Mouse (Mus musculus) B cell, adult (primary cell): ENCODE measurements around the gene Trappc1. TPM values are rescaled to one million over a fixed set of nuclear protein-coding genes. Genes with fewer than 3 reads are reported as not detected.

Experiments
- total RNA-seq: library from RNA; stranded (reverse); gene quantifications from 4 replicates; pipeline ENCODE4 v1.2.4, GENCODE M21; 2023; ENCODE audit not compliant: inconsistent age

Trappc1 gene
- total RNA-seq: 32.4 to 43.0 TPM (median 40.9 TPM) in 4 replicates

DNA sequence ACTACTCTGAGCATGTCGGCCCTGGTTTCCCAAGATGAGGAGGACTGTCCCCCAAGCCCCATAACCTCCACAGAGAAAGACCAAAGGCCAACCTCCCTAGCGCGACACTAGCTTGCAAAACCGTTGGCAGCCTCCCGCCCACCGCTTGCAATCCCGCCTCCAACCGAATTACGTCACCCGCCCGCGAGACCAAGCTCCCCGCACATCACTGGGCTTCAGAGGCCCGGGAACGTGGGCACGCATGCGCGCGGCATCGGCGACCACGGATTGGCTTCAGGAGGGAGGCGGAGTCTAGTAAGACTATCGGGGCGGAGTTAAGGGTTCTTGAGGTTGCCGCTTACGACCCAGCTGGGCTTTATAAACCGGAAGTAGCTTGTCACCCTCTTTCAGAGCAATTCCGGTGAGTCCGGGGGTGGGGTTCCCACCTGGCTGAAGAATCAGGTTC is at the start of gene Trappc1, which contains the start of gene Cntrob:
TSS of gene Trappc1 (plus strand) at position 314 of the 445 bp plus-strand sequence.
TSS of gene Cntrob (minus strand) at position 109 of the 445 bp plus-strand sequence.

GRCm38 (mm10) chr11:69325628-69326407 is 2.0 kb downstream of the Trappc1 start, which contains the start of gene Kcnab3:
Gene Kcnab3 (plus strand): TSS chr11:69326258.

DNA sequence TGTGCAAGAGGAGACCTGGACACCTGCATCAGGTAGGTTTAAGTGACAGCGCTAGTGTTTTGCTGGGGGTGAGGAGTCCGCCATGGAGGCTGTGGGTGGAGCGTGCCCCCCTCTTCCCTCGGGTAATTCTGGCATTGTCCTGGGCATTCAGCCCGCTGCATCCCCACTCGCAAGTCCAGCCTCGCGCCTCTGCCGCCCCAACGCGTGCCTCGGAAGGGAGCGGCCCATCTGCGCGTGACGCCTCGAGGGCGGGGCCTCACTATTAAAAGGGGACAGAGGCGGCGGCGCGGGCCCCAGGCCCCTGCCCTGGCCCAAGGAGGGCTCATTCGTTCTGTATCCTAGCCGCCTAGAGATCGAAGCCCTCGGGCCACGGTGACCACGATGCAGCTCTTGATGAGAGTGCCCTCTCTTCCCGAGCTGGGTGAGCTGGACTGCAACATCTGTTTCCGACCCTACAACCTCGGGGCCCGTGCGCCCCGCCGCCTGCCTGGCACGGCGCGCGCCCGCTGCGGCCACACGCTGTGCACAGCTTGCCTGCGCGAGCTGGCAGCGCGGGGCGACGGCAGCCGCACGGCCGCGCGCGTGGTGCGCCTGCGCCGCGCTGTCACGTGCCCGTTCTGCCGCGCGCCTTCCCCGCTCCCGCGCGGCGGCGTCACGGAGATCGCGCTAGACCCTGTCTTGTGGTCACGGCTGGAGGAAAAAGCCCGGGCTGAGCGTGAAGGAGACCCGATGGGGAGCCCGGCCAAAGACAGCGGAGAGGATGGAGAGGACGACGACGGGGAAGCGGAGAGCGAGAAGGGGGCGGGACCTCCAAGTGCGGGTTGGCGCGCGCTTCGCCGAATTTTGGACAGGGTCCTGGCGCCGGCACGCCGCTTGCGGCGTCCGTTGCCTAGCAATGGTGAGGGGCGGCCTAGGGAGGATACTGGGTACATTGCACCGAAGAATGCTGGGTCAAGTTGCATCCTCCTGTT is 16.7 kb downstream of the Trappc1 start, which contains the start of gene Rnf227:
TSS of gene Rnf227 (plus strand) at position 301 of the 971 bp plus-strand sequence.

DNA sequence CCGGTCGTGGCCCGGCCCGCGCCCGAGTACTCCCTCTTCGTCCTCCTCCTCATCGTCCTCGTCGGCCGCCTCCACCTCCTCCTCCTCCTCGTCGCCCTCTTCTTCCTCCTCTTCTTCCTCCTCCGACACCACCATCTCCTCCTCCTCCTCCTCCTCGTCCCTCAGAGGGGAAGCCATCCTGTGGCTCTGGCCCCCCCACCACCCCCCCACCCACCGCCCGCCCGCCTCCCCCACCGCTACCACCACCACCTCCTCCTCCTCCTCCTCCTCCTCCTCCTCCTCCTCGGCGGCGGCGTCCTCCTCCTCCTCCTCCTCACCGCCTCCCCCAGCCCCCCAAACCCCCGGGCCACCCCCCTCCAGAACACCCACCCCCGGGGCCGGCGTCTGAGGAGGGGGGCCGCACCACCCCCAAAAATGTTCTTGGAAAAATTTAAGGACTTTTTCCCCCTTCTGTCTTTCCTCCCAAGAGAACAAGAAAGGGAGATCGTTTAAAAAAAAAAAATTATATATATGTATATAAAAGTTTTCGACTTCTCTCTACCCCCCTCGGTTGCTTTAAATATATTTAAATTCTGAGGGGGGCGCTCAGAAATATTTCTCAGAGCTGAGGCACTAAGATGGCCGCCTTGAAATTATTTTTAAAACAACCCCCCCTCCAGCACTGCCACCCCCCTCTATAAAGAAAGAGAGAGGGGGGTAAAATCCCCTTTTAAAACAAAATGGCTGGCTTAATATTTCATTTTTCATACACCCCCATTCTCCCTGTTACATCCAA is 45.6 kb downstream of the Trappc1 start, which contains the start of gene Chd3:
TSS of gene Chd3 (minus strand) at position 192 of the 775 bp plus-strand sequence.

Other genes with a start within 250 kb of the Trappc1 start
- 434 to 532 TPM (median 515 TPM) in 4 replicates for gene Vamp2, start 235.5 kb upstream of the Trappc1 start, total RNA-seq
- gene Per1, start 228.8 kb upstream of the Trappc1 start, total RNA-seq: 798 to 901 TPM (median 848 TPM) in 4 replicates
- 0.27 to 0.48 TPM in 2 of 4 replicates, not detected in the others for gene Hes7, start 203.6 kb upstream of the Trappc1 start, total RNA-seq
- 0.35 TPM in 1 of 4 replicates, not detected in the others for gene 9130213A22Rik, start 201.4 kb upstream of the Trappc1 start, total RNA-seq
- gene Aloxe3, start 198.1 kb upstream of the Trappc1 start, total RNA-seq: 1.3 to 2.1 TPM (median 1.4 TPM) in 4 replicates
- not detected in 4 replicates for gene Alox12b, start 167.0 kb upstream of the Trappc1 start, total RNA-seq
- not detected in 4 replicates for gene Alox8, start 126.1 kb upstream of the Trappc1 start, total RNA-seq
- gene Gucy2e, start 86.9 kb upstream of the Trappc1 start, total RNA-seq: not detected in 4 replicates
- gene Cntrob, start 205 bp upstream of the Trappc1 start, total RNA-seq: 27.1 to 33.6 TPM (median 29.4 TPM) in 4 replicates
- 1.5 to 2.8 TPM (median 2.2 TPM) in 4 replicates for gene Kcnab3, start 2.3 kb downstream of the Trappc1 start, total RNA-seq
- gene Rnf227, start 16.5 kb downstream of the Trappc1 start, total RNA-seq: 1.4 to 2.9 TPM (median 2.1 TPM) in 4 replicates
- gene Chd3, start 45.4 kb downstream of the Trappc1 start, total RNA-seq: 312 to 359 TPM (median 334 TPM) in 4 replicates
- gene Naa38, start 71.5 kb downstream of the Trappc1 start, total RNA-seq: 39.9 to 59.3 TPM (median 48.7 TPM) in 4 replicates
- gene Cyb5d1, start 71.7 kb downstream of the Trappc1 start, total RNA-seq: 35.8 to 44.9 TPM (median 38.2 TPM) in 4 replicates
- gene Tmem88, start 74.3 kb downstream of the Trappc1 start, total RNA-seq: 11.0 to 13.5 TPM (median 12.3 TPM) in 4 replicates
- 323 to 405 TPM (median 369 TPM) in 4 replicates for gene Kdm6b, start 89.7 kb downstream of the Trappc1 start, total RNA-seq
- gene Dnah2, start 225.1 kb downstream of the Trappc1 start, total RNA-seq: not detected in 4 replicates
- 0.36 to 0.93 TPM (median 0.45 TPM) in 4 replicates for gene Efnb3, start 236.2 kb downstream of the Trappc1 start, total RNA-seq